Mouse (Mus musculus) Patski (cell line): ENCODE measurements around the gene Gm34653. TPM values are rescaled to one million over a fixed set of nuclear protein-coding genes. Genes with fewer than 3 reads are reported as not detected.
"Not testable (repeated sequence)": the region's sequence is repeated elsewhere in the genome, so short reads cannot be mapped to it uniquely, and the experiment has no call there.

Experiments
- ATAC-seq: fragments of 100-300 bp; one replicate; pipeline ENCODE4 v1.8.0; 2021
- CTCF ChIA-PET: fragments of 350-600 bp; sonication (Branson Sonifier 250); formaldehyde crosslinking; loops from one replicate; lab custom pipeline; 2022; ENCODE audit warnings: inconsistent platforms; lab: Charles Lee
- POLR2A ChIA-PET: fragments of 350-600 bp; sonication (Branson Sonifier 250); formaldehyde crosslinking; loops from one replicate; lab custom pipeline; 2022; ENCODE audit warnings: antibody characterized with exemption, inconsistent platforms; lab: Charles Lee
- DNase-seq: peaks from one replicate; pipeline ENCODE4 v3.0.0-alpha.2; 2011; ENCODE audit warnings: low read depth, low spot score
- H3K27me3 ChIP-seq: fragments of 371-371 bp; one replicate; pipeline ENCODE4 v1.5.1; 2021
- CTCF ChIP-seq: fragments of 100-300 bp; IDR thresholded peaks from one replicate; pipeline ENCODE4 v1.5.1; 2021
- in situ Hi-C: fragments of 300-500 bp; cut with MboI; formaldehyde crosslinking; loops from 3 replicates; pipeline ENCODE4 v1.11.1; 2018; ENCODE audit warnings: low pct_unique_long_range_greater_than_20kb, mixed read lengths
- polyA plus RNA-seq: library from polyadenylated mRNA; unstranded; gene quantifications from one replicate; pipeline ENCODE4 v1.2.3, GENCODE M21; 2021

Gm34653 gene
- polyA plus RNA-seq: 0.10 TPM

DNA sequence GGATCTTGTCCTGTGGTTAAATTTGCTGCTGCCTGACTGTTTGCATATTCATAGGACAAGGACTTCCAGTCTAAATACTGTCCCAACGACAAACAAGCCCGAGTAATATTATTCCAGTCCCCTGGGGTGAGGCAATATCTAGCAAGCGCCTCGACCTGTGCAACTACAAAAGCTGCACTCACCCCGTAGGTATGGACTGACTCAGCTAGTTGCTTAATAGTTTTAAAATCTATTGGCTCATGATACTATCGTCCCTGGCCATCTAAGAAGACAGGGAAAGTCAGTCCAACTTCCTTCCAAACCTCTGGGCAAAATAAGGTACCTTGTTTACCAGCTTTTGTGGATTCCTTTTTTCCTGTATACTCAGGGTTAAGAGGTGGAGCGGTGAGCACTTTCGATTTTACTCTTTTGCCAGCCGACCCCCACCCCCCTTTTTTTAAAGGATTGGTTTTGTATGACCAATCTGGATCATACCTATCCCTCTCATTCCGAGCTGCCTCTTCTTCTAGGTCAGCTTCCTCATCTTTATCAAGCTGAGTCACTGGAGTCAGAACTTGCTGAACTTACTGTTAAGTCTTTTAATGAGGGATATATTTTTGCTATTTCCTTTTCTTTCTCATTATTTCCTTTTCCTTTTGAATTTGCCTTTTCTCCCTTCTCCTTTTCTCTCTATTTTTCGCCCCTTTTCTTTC lies at the start of gene Gm34653:
TSS of gene Gm34653 (plus strand) at position 242 of the 692 bp plus-strand sequence.
- CTCF ChIA-PET, POLR2A ChIA-PET: not testable (repeated sequence)

DNA sequence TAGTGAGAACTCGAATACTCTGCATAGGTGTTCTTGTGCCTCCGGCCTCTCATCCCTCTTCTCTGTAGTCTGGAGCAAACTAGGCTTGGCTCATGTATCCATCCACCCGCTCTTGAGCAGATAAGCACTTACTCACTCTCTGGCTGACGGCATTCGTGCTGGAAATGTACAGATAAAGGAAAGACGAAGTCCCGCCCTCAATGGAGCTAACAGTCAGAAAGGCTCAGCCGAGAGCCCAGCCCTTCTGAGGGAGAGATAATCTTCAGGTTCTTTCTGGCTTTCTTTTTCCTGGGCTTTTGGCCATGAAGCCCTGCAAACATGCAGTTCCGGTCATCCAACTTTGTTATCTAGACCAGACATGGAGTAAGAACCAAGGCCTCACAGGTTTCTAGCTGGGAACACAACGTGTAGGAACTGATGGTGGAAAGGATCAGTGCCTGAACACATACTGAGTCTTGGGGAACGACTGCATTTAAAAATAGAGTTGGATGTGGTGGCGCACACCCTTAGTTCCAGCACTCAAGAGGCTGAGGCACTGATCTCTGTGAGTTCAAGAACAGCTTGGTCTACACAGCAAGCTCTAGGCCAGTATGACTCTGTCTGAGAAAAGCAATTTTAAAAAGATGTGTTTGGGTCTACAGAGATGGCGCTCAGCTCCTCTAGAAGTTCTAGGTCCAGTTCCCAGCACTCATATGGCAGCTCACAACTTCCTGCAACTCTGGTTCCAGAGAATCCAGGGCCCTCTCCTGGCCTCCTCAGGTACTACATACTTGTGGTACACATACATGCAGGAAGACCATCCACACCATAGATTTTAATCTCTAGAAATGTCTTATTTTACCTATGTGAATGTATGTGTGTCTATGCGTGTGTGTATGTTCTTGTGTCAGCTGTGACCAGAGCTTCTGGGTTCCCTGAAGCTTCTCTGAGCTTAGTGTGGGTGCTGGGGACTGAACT lies 49.5 kb upstream of the Gm34653 start:
- ChIA-PET POLR2A (interaction anchor here (1.5 kb wide), 1 partner anchor 12 kb away, joined by 4 read pairs; the partner anchor contains the start of gene Hspa5), CTCF (interaction anchor here (0.9 to 2.7 kb wide), 8 partner anchors 9 to 189 kb away, joined by 3 to 18 read pairs (median 6); partner anchors contain the start of gene Rabepk)
- DNase-seq: no peak
- no peak for ATAC-seq
- in situ Hi-C loops: no loop called here
- no peak for TF ChIP-seq CTCF
- H3K27me3 ChIP-seq: no peaks in the 10 kb centered on the region

More for the DNA sequence above, at the start of gene Gm34653:
- H3K27me3 ChIP-seq, DNase-seq, in situ Hi-C loops, ATAC-seq: not testable (repeated sequence)

DNA sequence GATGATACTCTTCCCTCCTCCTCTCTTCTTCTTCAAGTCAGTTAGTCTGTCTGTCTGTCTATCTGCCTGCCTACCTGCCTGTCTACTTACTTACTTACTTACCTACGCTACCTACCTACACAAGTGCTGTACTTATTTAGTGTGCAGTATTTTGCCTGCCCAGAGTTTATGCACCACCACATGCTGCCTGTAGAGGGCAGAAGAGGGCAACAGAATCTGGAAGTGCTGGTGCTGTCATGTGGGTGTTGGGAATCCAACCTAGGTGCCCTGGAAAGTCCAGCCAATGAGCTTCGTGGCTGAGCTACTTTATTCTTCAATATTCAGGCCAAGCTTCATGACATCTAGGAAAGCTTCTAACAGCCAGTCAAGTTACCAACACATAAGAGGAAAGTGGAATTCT lies 48.7 kb upstream of the Gm34653 start:
- no peak for ATAC-seq
- no peaks in the 10 kb centered on the region for H3K27me3 ChIP-seq
- POLR2A ChIA-PET: interaction anchor here (1.5 kb wide), 1 partner anchor 13 kb away, joined by 4 read pairs; the partner anchor contains the start of gene Hspa5
- DNase-seq: no peak
- in situ Hi-C loops: no loop called here
- CTCF ChIA-PET: interaction anchor here (0.6 to 2.7 kb wide), 11 partner anchors 10 to 189 kb away, joined by 3 to 18 read pairs (median 5); partner anchors contain the start of genes Hspa5 and Rabepk
- TF ChIP-seq CTCF: peak; percentile 84

DNA sequence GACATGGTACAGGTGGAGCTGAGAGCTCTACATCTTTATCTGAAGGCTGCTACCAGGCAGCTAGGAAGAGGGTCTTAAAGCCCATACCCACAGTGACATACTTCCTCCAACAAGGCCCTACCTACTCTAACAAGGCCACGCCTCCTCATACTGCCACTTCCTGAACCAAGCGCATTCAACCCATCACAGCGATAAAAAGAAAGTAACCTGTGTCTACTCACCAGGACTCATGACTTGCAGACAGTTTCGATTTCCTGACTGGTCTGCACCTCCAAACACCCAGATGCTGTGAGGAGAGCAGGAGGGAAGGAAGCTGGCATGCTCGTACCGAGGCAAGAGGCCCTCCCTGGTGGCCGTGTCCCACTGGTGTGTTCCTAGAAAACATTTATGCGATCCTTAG lies 42.5 kb upstream of the Gm34653 start:
- ATAC-seq (no peak), DNase-seq (no peak)
- ChIA-PET POLR2A (no interaction called here), CTCF (interaction anchor here (1.0 kb wide), 1 partner anchor 9 kb away, joined by 5 read pairs; no protein-coding TSS in a partner anchor)
- in situ Hi-C loops: no loop called here
- no peak for TF ChIP-seq CTCF
- H3K27me3 ChIP-seq: no peaks in the 10 kb centered on the region

DNA sequence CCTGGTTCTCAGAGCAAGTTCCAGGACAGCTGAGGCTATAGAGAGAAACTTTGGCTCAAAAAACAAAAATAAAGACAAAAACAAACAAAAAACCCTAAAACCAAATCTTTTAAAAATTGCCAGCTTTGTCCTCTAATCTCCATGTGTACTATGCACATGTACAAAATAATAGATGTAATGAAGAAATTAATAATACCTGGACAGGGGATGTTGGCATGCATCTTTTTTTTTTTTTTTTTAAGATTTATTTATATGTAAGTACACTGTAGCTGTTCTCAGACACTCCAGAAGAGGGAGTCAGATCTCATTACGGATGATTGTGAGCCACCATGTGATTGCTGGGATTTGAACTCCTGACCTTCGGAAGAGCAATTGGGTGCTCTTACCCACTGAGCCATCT lies 40.3 kb upstream of the Gm34653 start:
- H3K27me3 ChIP-seq, ATAC-seq, DNase-seq, POLR2A ChIA-PET, in situ Hi-C loops: not testable (repeated sequence)
- CTCF ChIA-PET: interaction anchor here (0.6 kb wide), 1 partner anchor 136 kb away, joined by 3 read pairs; no protein-coding TSS in a partner anchor

DNA sequence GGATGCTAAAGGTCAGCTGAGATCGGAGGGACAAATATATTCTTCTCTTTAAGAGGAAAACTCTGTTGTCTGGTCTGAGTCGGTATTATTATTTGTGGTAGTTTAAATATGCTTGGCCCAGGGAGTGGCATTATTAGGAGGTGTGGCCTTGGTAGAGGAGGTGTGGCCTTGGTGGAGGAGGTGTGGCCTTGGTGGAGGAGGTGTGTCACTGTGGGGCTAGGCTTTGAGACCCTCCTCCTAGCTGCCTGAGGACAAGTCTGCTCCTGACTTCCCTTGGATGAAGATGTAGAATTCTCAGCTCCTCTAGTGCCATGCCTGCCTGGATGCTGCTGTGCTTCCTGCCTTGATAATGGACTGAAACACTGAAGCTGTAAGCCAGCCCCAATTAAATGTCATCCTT lies 38.3 kb upstream of the Gm34653 start:
- no peak for ATAC-seq
- DNase-seq: no peak
- H3K27me3 ChIP-seq: no peaks in the 10 kb centered on the region
- ChIA-PET CTCF (interaction anchor here (3.0 kb wide), 1 partner anchor 10 kb away, joined by 18 read pairs; no protein-coding TSS in a partner anchor), POLR2A (no interaction called here)
- TF ChIP-seq CTCF: no peak
- in situ Hi-C loops: no loop called here

DNA sequence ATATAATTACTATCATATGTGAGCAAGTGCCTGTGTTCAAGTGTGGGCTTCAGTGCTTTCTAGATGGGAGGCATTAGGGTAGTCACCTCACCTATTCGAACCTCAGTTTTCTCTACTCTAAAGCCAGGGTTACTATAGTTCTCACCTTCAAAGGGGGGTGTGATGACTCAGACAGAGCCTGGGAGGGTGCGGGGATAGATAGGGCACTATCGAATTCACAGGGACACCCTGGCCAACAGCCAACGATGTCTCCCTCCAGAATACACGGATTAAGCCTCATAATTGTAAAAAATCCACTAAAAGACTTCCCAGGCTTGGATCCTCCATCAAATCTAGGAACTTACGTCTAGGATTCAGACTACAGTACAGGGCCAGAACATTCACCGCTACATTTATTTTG lies 37.4 kb upstream of the Gm34653 start:
- no peak for DNase-seq
- POLR2A ChIA-PET: no interaction called here
- CTCF ChIA-PET: interaction anchor here (3.0 kb wide), 1 partner anchor 11 kb away, joined by 18 read pairs; no protein-coding TSS in a partner anchor
- in situ Hi-C loops: no loop called here
- no peak for ATAC-seq
- H3K27me3 ChIP-seq: no peaks in the 10 kb centered on the region
- TF ChIP-seq CTCF: no peak

DNA sequence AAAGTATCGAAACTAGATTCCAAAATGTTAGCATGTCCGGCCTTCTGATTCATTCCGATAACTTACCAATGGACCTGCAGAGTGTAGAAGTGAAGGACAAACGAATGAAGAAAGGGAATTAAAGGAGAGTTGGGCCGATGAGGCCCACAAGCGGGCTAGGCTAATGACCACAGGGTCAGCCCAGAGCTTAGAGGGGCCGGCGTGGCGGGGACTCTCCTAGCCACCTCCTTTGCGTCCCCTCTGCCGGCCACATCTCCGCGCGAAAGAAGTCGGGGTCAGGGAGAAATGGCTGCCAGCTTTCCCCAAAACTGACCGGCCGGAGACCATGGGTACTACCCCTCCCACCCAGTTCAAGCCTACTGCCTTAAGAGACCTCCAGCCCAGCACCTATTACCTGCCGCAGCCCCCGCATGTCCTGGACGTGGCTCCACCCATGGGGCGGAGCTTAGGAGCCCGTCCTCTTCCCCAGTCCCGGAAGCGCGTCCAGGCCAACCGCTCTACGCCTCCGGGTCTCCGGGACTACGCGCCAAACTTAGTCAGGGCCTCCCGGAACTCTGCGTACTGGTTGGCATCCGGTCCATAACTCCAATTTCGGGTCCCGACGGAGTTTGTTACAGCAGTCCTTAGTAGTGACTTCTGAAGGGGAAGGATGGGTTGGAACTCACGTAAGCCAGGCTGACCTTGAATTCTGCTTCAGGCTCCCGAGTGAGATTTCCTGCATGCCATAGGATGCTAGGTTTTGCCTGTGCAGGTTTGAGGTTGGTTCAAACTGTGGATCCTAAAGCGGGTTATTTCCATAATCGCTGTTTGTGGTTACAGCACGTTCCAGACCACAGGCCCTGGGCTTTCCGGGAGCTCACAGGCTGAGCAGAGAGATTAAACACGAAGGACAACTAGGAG lies 33.2 kb upstream of the Gm34653 start, which contains the start of gene Rabepk:
TSS of gene Rabepk (minus strand) at position 556 of the 900 bp plus-strand sequence.
- CTCF ChIA-PET: interaction anchor here (1.2 to 2.0 kb wide), 3 partner anchors 15 to 172 kb away, joined by 3 to 12 read pairs (median 3); no protein-coding TSS in a partner anchor
- DNase-seq (no peak), ATAC-seq (peak; percentile 77)
- TF ChIP-seq CTCF: no peak
- no peaks in the 10 kb centered on the region for H3K27me3 ChIP-seq
- in situ Hi-C loops: no loop called here
- POLR2A ChIA-PET: interaction anchor here (1.0 to 2.3 kb wide), 2 partner anchors 29 to 1043 kb away, joined by 3 to 12 read pairs; partner anchors contain the start of gene Hspa5

DNA sequence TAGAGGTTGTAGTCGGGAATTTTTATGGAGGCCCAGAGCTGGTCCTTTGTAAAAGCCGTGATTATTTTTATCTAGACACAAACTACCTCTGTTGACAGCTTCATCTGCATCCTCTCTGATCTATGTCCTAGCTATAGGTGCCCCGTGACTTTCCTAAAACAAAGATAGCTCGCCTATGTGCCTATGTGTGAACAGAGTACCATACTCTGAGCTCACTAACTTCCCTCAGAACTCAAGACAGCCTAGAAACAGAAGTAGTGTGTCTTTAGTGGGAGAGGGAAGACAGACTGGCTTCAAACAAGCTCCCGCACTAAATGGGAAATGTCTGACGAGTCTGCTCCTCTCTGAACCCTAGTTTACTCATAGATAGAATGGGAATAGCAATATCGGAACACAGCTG lies 32.4 kb upstream of the Gm34653 start:
- no peak for ATAC-seq
- in situ Hi-C loops: no loop called here
- POLR2A ChIA-PET: interaction anchor here (0.7 to 2.3 kb wide), 2 partner anchors 29 kb away, joined by 4 to 12 read pairs; partner anchors contain the start of gene Hspa5
- H3K27me3 ChIP-seq: no peaks in the 10 kb centered on the region
- CTCF ChIA-PET: interaction anchor here (1.2 to 2.0 kb wide), 3 partner anchors 16 to 172 kb away, joined by 3 to 12 read pairs (median 3); no protein-coding TSS in a partner anchor
- no peak for DNase-seq
- TF ChIP-seq CTCF: no peak
